Mouse (Mus musculus) megakaryocyte, embryonic 14.5 days (primary cell): ENCODE data around the gene Nthl1.

Experiments
- FLI1 ChIP-seq: IDR thresholded peaks from 2 replicates; pipeline ENCODE4 v1.6.1; 2012; ENCODE audit warnings: low read length, inconsistent platforms, mixed read lengths
- GATA1 ChIP-seq: IDR thresholded peaks from 3 replicates; pipeline ENCODE4 v1.6.1; 2012; ENCODE audit warnings: mixed read lengths, low read length, inconsistent platforms, borderline replicate concordance

GRCm38 (mm10) chr17:24676877-24677276 is 44.4 kb downstream of the Nthl1 start:
- TF ChIP-seq FLI1: no peak
- no peak for TF ChIP-seq GATA1
